Comparison of ENCODE assay signal across 8 mouse cellular contexts in the genomic region with DNA sequence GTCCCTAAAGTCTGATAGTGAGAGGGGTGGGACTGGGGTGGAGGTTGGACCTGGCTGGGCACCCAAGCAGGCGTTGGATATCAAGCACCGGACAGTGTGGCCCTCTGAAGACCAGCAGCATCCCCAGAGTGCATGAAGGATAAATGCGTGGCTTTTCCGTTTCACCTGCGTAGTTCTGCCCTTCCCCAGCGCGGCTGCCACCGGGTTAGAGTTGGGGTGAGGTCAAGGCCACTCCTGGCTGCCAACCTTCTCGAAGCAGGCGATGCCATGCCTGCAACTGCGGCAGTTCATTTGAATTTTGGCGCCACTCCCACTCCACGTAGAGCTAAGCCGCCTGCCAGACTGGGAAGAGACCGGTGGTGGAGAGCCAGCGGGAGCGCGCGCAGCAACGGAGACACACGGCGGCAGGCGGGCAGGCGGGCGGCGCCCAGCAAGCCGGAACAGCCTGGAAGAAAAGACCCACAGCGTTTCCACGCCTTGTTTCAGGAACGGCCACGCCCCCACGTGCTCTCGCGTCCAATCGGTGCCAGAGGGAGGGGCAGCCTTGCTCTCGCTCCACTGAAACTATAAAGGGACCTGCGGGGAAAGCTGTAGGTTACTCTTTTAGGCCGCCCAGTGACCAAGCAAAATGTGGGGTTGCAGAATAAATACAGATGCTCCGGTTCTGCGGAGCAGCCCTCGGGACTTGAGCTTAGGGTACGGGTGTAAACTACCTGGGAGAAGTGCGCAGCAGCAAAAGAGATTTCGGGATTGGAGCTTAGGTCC. TPM values are rescaled to one million over a fixed set of nuclear protein-coding genes. Genes with fewer than 3 reads are reported as not detected.
DNase-seq lines count a peak whose midpoint lies in the region; ATAC-seq and TF ChIP-seq lines count a peak whose summit lies in the region.
"Not testable (repeated sequence)": the region's sequence is repeated elsewhere in the genome, so short reads cannot be mapped to it uniquely, and the experiment has no call there.
"Had no signal": no experiment of that assay in that cellular context is flagged by ENCODE, and none has a peak within 500 bp of the region (broad histone marks: within the 10 kb centered on the region; RNA-seq: fewer than 3 reads in every experiment).

No protein-coding gene starts in this region.

- TF ChIP-seq CTCF in heart, postnatal 0 days (IDR thresholded peaks at IDR 0.05; ENCODE audit: low read depth) = not testable (repeated sequence)

- not testable (repeated sequence) for H3K27me3 ChIP-seq in forebrain, embryonic 16.5 days (replicated peaks; ENCODE audit: control insufficient read depth, insufficient read depth, low read length); heart, postnatal 0 days (ENCODE audit: control insufficient read depth, insufficient read depth, low read length); midbrain, embryonic 15.5 days (replicated peaks)

- not testable (repeated sequence) for TF ChIP-seq EP300 in heart, postnatal 0 days (IDR thresholded peaks at IDR 0.05; ENCODE audit: low read depth)

- H3K36me3 ChIP-seq in forebrain, embryonic 16.5 days (ENCODE audit: control insufficient read depth, insufficient read depth); heart, postnatal 0 days (replicated peaks; ENCODE audit: control insufficient read depth, insufficient read depth, low read length); midbrain, embryonic 15.5 days (replicated peaks): not testable (repeated sequence)

- H3K9ac ChIP-seq in forebrain, embryonic 16.5 days (replicated peaks; ENCODE audit: low read depth, low read length); heart, postnatal 0 days (replicated peaks; ENCODE audit: low read depth, low read length); midbrain, embryonic 15.5 days: not testable (repeated sequence)

- DNase-seq in cerebellum, adult 18-20 months = peak; percentile 75 to 77
- peak; percentile 4 for DNase-seq in heart, postnatal 0 days (ENCODE audit: low spot score)
- DNase-seq in kidney, postnatal 14 days = peak; percentile 83
- peak; percentile 8 for DNase-seq in liver
- DNase-seq in spleen, postnatal 14 days (ENCODE audit: low spot score in 2 of 2) = peak; percentile 26 to 39

- peak; percentile 99 for ATAC-seq in forebrain, embryonic 16.5 days
- ATAC-seq in heart, postnatal 0 days (ENCODE audit: insufficient read depth, low read depth) = peak; percentile 96
- ATAC-seq in midbrain, embryonic 15.5 days (replicated peaks) = peak; percentile 100

- not testable (repeated sequence) for H3K27ac ChIP-seq in forebrain, embryonic 16.5 days (ENCODE audit: low read length); heart, postnatal 0 days (ENCODE audit: low read depth); midbrain, embryonic 15.5 days

- not testable (repeated sequence) for H3K4me3 ChIP-seq in forebrain, embryonic 16.5 days (replicated peaks; ENCODE audit: low read length); heart, postnatal 0 days (ENCODE audit: low read depth, low read length)
- H3K4me3 ChIP-seq in midbrain, embryonic 15.5 days = peak overlapping the region; percentile 24

- 63% methylated on average over 36 of the region's 44 CpGs for WGBS in forebrain, embryonic 16.5 days
- WGBS in heart, postnatal 0 days = 65% methylated on average over 29 of the region's 44 CpGs
- WGBS in midbrain, embryonic 15.5 days = 56% methylated on average over 40 of the region's 44 CpGs

- H3K4me2 ChIP-seq in forebrain, embryonic 16.5 days (ENCODE audit: low read length) = peak overlapping the region; percentile 22
- not testable (repeated sequence) for H3K4me2 ChIP-seq in heart, postnatal 0 days (ENCODE audit: low read depth, low read length)
- H3K4me2 ChIP-seq in midbrain, embryonic 15.5 days = peak overlapping the region; percentile 37

- not testable (repeated sequence) for H3K4me1 ChIP-seq in forebrain, embryonic 16.5 days (replicated peaks; ENCODE audit: control insufficient read depth, insufficient read depth, low read length); heart, postnatal 0 days (ENCODE audit: control insufficient read depth, insufficient read depth); midbrain, embryonic 15.5 days

- not testable (repeated sequence) for H3K9me3 ChIP-seq in forebrain, embryonic 16.5 days (ENCODE audit: control insufficient read depth, low read length); heart, postnatal 0 days (replicated peaks; ENCODE audit: control insufficient read depth, low read length); midbrain, embryonic 15.5 days

RNA-seq across cellular contexts. Expression of a gene that starts 26.1 kb away (rescaled TPM):
- not detected in 2 replicates for polyA plus RNA-seq in forebrain, embryonic 16.5 days (2015; fragmentation: Nextera tagmentation; extraction: Ambion mirVana)
- not detected in 2 replicates for total RNA-seq in heart, postnatal 0 days (2014; rRNA removed; ENCODE audit: low replicate concordance)
- not detected in 2 replicates for polyA plus RNA-seq in heart, postnatal 0 days (2015; fragmentation: Nextera tagmentation; extraction: Ambion mirVana)
- not detected in 2 replicates for polyA plus RNA-seq in midbrain, embryonic 15.5 days (2015; fragmentation: Nextera tagmentation; extraction: Ambion mirVana)
- polyA plus RNA-seq: erythroblast, embryonic 14.5 days had no signal

Comparison
In these comparisons a context has a peak if more than half of its experiments do, and no peak if none do; other contexts are left out.
1. DNase-seq: peak in every context shown above with its lines; median percentile 83 in kidney, postnatal 14 days; 76 in cerebellum, adult 18-20 months; 32 in spleen, postnatal 14 days; 8 in liver; 4 in heart, postnatal 0 days.